Mouse (Mus musculus): ENCODE results near the gene Tnip1.

- TF ChIP-seq POLR2A (IDR thresholded peaks at IDR 0.05; ENCODE audit: extremely low read depth, insufficient read depth, low read length): no peak
- TF ChIP-seq CTCF (IDR thresholded peaks at IDR 0.05; ENCODE audit: extremely low read depth, insufficient read depth, low read length): no peak
Measured at GRCm38 (mm10) chr11:54891341-54891740, 71.4 kb downstream of the Tnip1 start.

Measured in cortical plate, adult 2 months (tissue).